Mouse (Mus musculus) heart, postnatal 0 days (tissue): ENCODE results near the gene Tenm3. TPM values are rescaled to one million over a fixed set of nuclear protein-coding genes. Genes with fewer than 3 reads are reported as not detected.

Experiments used
- ATAC-seq: fragments of 200-750 bp; cut with Nextera tagmentation; 2 replicates; pipeline ENCODE4 v1.8.0; 2017; ENCODE audit warnings: low read depth, moderate number of reproducible peaks, moderate library complexity; ENCODE audit not compliant: insufficient read depth
- DNase-seq: peaks from one replicate; pipeline ENCODE4 v3.0.0-alpha.2; 2016; ENCODE audit warnings: low spot score
- H3K27ac ChIP-seq: fragments of 300-500 bp; sonication (generic); 2 replicates; pipeline ENCODE4 v1.5.1; 2014; ENCODE audit warnings: low read depth, mild to moderate bottlenecking
- H3K27me3 ChIP-seq: fragments of 300-500 bp; sonication (generic); 2 replicates; pipeline ENCODE4 v1.6.1; 2014; ENCODE audit warnings: low read length, mixed read lengths; ENCODE audit not compliant: control insufficient read depth, insufficient read depth
- H3K36me3 ChIP-seq: fragments of 300-500 bp; sonication (generic); replicated peaks from 2 replicates; pipeline ENCODE4 v1.6.1; 2014; ENCODE audit warnings: low read length, mixed read lengths; ENCODE audit not compliant: control insufficient read depth, insufficient read depth
- H3K4me1 ChIP-seq: fragments of 300-500 bp; sonication (generic); 2 replicates; pipeline ENCODE4 v1.6.1; 2014; ENCODE audit warnings: antibody characterized with exemption; ENCODE audit not compliant: control insufficient read depth, insufficient read depth
- H3K4me2 ChIP-seq: fragments of 300-500 bp; sonication (generic); 2 replicates; pipeline ENCODE4 v1.6.1; 2014; ENCODE audit warnings: low read depth, mild to moderate bottlenecking, low read length, moderate library complexity
- H3K4me3 ChIP-seq: fragments of 300-500 bp; sonication (generic); 2 replicates; pipeline ENCODE4 v1.5.1; 2014; ENCODE audit warnings: low read depth, low read length
- H3K9ac ChIP-seq: fragments of 300-500 bp; sonication (generic); replicated peaks from 2 replicates; pipeline ENCODE4 v1.6.1; 2014; ENCODE audit warnings: low read depth, low read length, mixed read lengths
- H3K9me3 ChIP-seq: fragments of 300-500 bp; sonication (generic); replicated peaks from 2 replicates; pipeline ENCODE4 v1.6.1; 2016; ENCODE audit warnings: low read length; ENCODE audit not compliant: control insufficient read depth
- CTCF ChIP-seq: IDR thresholded peaks from 2 replicates; pipeline ENCODE4 v1.5.1; 2016; ENCODE audit warnings: antibody characterized with exemption, control low read depth, low read depth
- EP300 ChIP-seq: IDR thresholded peaks from 2 replicates; pipeline ENCODE4 v1.6.1; 2016; ENCODE audit warnings: antibody characterized with exemption, low read depth
- WGBS: fragments of 180-500 bp; shearing (Covaris S2); extraction: QIAGEN DNeasy Blood & Tissue Kit; methylation state at CpG from one replicate; pipeline ENCODE4 v1.1.7; 2014; 5-methylcytosine and 5-hydroxymethylcytosine counted together
- polyA plus RNA-seq: library from polyadenylated mRNA; unstranded; fragments of >200 nt; fragmentation: Nextera tagmentation; extraction: Ambion mirVana; gene quantifications from 2 replicates; pipeline ENCODE4 v1.2.1, GENCODE M21; 2015
- total RNA-seq: library from RNA; depleted of rRNA; stranded (reverse); fragments of >200 nt; gene quantifications from 2 replicates; pipeline ENCODE4 v1.2.3, GENCODE M21; 2014; ENCODE audit warnings: low replicate concordance

The Tenm3 gene
- total and polyA plus RNA-seq, 2 experiments from 2014 or later: 1.6 to 17.2 TPM

DNA sequence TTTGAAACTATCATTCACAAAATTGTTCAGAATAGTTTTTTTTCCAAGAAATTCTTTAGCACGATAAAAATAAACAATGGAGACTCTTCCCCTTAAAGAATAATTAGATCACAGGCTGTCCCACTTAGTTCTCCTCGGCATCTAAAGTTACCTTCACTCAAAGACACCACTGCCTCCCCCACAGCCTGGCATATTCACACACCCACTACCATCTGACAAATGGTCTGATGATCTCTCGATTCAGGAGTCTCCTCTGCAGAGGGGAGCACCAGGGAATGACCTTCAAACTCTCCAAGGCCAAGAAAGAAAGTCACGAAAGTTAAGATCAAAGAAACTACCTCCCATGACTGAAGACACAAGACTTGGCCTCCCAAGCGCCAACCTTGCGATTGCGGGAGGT, 329.9 kb downstream of the Tenm3 start:
- Histone ChIP-seq H3K27ac (no peak overlapping the region), H3K4me2 (no peak overlapping the region), H3K27me3 (no peaks in the 10 kb centered on the region), H3K4me1 (no peaks in the 10 kb centered on the region), H3K9ac (no peak overlapping the region), H3K9me3 (no peaks in the 10 kb centered on the region), H3K36me3 (no peaks in the 10 kb centered on the region), H3K4me3 (no peak overlapping the region)
- TF ChIP-seq CTCF (no peak), EP300 (no peak)
- ATAC-seq (no peak), DNase-seq (no peak)
- WGBS: 80% methylated on average over 7 of the region's 7 CpGs

DNA sequence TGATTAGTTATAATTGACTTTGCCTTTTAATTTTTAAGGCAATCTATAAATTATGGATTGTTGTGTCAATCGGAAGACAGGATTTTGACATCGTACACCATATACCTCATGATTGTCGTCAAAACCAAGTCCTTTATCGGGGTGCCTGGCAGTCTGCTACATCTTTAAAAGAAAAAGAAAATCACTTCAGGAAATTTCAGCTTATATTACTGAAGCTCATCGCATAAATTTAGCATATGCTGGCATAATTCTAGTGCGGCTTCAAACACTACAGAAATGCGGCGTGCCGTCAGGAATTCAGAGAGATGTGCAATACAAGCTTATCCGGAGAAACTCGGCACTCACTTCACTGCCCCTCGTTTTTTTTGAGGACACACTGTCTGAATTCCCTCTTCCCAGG, 332.2 kb downstream of the Tenm3 start:
- ATAC-seq (no peak), DNase-seq (no peak)
- Histone ChIP-seq H3K9ac (no peak overlapping the region), H3K4me2 (peak overlapping the region; percentile 64), H3K9me3 (no peaks in the 10 kb centered on the region), H3K36me3 (no peaks in the 10 kb centered on the region), H3K4me3 (peak overlapping the region; percentile 46), H3K4me1 (no peaks in the 10 kb centered on the region), H3K27me3 (no peaks in the 10 kb centered on the region), H3K27ac (no peak overlapping the region)
- 53% methylated on average over 12 of the region's 12 CpGs for WGBS
- TF ChIP-seq EP300 (no peak), CTCF (no peak)

DNA sequence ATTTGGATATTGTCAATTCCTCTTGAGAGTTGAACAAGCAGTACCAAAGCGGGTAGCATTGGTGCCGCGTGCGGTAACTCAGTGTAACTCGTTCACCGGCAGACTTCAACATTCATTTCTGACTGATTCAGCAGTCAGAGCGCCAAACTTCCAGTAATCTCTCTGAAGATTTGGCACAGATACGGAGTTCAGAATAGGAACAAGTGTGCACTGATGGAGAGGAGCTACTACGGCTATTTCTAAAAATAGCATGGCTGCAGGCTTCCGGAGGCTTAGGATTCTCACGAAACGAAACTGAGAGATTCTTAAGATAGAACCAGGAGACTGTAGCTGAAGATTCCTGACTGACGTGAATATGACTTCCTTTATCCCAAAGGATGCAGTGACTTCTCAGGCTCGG, 332.6 kb downstream of the Tenm3 start:
- peak overlapping the region; percentile 64 for H3K4me2 ChIP-seq
- H3K27ac ChIP-seq: no peak overlapping the region
- peak overlapping the region; percentile 46 for H3K4me3 ChIP-seq
- no peak for DNase-seq
- TF ChIP-seq EP300: no peak
- TF ChIP-seq CTCF: no peak
- no peaks in the 10 kb centered on the region for H3K4me1 ChIP-seq
- no peak overlapping the region for H3K9ac ChIP-seq
- no peaks in the 10 kb centered on the region for H3K36me3 ChIP-seq
- H3K27me3 ChIP-seq: no peaks in the 10 kb centered on the region
- no peaks in the 10 kb centered on the region for H3K9me3 ChIP-seq
- no peak for ATAC-seq
- 31% methylated on average over 14 of the region's 14 CpGs for WGBS

DNA sequence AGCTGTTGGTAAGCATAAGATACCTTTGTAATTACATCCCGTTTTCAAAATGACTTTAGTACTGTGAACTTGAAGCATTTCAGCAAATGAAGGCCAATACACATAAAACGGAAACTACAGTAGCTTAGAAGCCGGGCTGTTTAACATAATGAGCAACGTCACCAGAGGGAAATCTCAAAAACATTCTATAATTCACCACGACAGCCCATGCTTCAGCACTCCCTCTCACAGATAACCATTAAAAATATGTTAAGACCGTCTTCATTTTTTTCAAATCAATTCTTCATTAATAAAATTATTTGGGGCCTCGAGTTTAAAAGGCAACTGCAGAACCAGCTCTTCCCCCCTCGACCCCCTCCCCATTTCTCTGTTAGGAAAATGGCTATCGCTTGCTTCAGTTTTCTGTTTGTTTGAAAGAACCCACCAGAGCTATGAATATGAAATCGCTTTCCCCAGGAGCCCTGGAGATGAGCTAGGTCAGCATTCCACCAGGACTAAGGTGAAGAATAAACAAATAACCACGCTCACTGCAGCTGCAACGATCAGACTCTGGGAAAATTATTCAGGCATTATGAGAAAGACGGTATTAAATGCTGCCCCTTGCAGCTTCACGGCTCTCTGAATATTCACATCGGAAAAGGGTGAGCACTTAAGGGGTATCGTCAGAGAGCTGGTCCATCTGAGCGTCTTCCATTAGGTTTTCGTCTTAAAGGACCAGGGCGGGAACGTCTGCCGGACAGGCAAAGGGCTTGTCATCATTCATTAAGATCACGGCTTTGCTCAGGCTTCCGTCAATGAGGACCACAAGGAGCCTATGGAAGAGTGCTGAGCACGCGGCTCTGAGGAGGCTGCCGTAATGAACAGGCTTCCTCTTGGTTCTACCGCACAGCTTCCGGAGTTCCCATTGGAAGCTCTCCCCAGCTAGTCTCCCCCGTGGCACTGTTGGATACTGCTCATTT, 334.8 kb downstream of the Tenm3 start:
- no peaks in the 10 kb centered on the region for H3K9me3 ChIP-seq
- no peak for TF ChIP-seq CTCF
- no peak for TF ChIP-seq EP300
- no peaks in the 10 kb centered on the region for H3K27me3 ChIP-seq
- H3K9ac ChIP-seq: no peak overlapping the region
- H3K36me3 ChIP-seq: no peaks in the 10 kb centered on the region
- no peak for DNase-seq
- H3K4me1 ChIP-seq: no peaks in the 10 kb centered on the region
- no peak for ATAC-seq
- H3K4me2 ChIP-seq: no peak overlapping the region
- H3K27ac ChIP-seq: no peak overlapping the region
- H3K4me3 ChIP-seq: no peak overlapping the region
- WGBS: 76% methylated on average over 29 of the region's 29 CpGs

DNA sequence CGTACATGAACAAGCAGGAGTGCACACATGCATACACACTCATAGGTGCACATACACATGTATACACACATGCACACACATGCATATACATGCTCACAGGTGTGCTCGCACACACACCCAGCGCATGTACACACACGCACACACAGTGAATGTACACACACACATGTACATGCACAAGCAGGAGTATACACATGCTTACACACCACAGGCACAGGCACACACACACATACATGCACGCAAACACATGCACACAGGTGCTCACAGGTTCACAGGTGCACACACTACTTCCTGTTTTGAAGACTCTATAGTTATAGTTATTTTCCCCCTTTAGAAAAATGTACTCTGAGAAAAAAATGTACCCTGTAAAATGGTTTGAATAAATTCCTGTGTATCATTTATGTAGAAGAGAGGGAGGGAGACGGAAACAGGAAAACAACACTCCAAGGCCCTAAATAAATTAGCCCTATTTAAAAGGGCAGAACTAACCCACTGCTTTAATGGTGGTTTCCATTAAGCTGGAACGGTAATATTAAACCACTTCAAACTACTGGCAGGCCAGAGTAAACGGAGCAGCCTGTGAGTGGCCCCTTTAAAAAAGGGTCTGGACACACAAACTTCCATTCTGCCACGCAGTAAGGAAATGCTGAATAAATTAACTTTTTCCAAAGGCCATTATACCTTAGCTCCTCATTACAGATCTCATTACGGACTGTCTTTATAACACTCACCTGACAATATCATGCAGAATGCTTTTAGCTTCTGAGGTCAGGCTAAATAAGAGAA, 335.8 kb downstream of the Tenm3 start:
- Histone ChIP-seq H3K36me3 (no peaks in the 10 kb centered on the region), H3K4me2 (no peak overlapping the region), H3K9me3 (no peaks in the 10 kb centered on the region), H3K9ac (no peak overlapping the region), H3K27ac (no peak overlapping the region), H3K4me3 (no peak overlapping the region), H3K27me3 (no peaks in the 10 kb centered on the region), H3K4me1 (no peaks in the 10 kb centered on the region)
- WGBS: 89% methylated on average over 10 of the region's 10 CpGs
- ATAC-seq (no peak), DNase-seq (no peak)
- TF ChIP-seq EP300 (no peak), CTCF (no peak)
